Mouse (Mus musculus) thymus, adult 2 months (tissue): Measurements from ENCODE around the gene Piezo1.

Experiments
- CTCF ChIP-seq: fragments of 200-500 bp; IDR thresholded peaks from 2 replicates; pipeline ENCODE4 v1.5.1; 2012; ENCODE audit warnings: mild to moderate bottlenecking, control low read depth, low read length, moderate library complexity, borderline replicate concordance; ENCODE audit not compliant: control insufficient read depth, poor library complexity, insufficient read depth; ENCODE audit errors: extremely low read depth
- POLR2A ChIP-seq: fragments of 200-500 bp; IDR thresholded peaks from 2 replicates; pipeline ENCODE4 v1.6.1; 2012; ENCODE audit warnings: mild to moderate bottlenecking, low read length, control low read depth, moderate library complexity; ENCODE audit not compliant: control insufficient read depth, poor library complexity, insufficient read depth; ENCODE audit errors: extremely low read depth

DNA sequence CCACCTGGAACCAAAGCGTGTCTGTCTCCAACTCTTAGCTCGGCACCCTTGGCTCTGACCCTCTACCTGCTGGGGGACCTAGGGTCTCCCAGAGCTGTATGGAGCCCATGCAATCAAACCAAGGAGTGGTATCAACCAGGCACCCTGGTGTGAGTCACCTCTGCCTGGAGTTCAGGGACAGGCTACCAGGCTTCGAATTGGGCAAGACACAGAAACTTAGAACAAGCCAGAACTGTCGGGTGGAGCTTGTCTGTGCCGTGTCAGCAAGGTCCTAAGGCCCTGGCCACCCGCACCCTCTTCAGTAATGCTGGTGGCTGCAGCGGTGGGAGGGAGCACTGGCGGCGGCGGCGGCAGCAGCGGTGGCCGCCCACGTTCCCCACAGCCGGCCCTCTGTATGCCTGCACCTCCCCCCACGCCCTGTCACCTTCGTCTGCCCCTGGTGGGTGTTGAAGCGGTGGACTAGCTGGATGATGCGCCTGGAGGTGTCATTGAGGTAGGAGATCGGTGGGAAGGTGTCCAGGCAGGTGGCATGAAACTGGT lies 114.5 kb downstream of the Piezo1 start:
- TF ChIP-seq POLR2A (no peak), CTCF (no peak)
